Mouse (Mus musculus) spleen, adult 2 months (tissue): Measurements from ENCODE around the gene Pcp4l1.

Source experiments
- CTCF ChIP-seq: fragments of 200-500 bp; IDR thresholded peaks from 2 replicates; pipeline ENCODE4 v1.5.1; 2011; ENCODE audit warnings: mild to moderate bottlenecking, inconsistent platforms; ENCODE audit not compliant: insufficient read depth, insufficient read length, insufficient replicate concordance; ENCODE audit errors: extremely low read depth
- POLR2A ChIP-seq: fragments of 200-500 bp; IDR thresholded peaks from 2 replicates; pipeline ENCODE4 v1.6.1; 2011; ENCODE audit warnings: low read depth, low read length, inconsistent platforms

GRCm38 (mm10) chr1:171130971-171131370 lies 65.1 kb downstream of the Pcp4l1 start:
- TF ChIP-seq CTCF (no peak), POLR2A (no peak)
